Mouse (Mus musculus): ENCODE measurements around the gene Plcb1.

The Plcb1 gene

GRCm38 (mm10) chr2:134912616-134913015 is 126.7 kb downstream of the Plcb1 start:
- DNase-seq (ENCODE audit: low read depth, low spot score): no peak

GRCm38 (mm10) chr2:134913542-134913941 is 127.7 kb downstream of the Plcb1 start:
- no peak for DNase-seq (ENCODE audit: low read depth, low spot score)

- no peak for DNase-seq (ENCODE audit: low read depth, low spot score)
These were observed 128.3 kb downstream of the Plcb1 start for GRCm38 (mm10) chr2:134914091-134914550.

- no peak for DNase-seq (ENCODE audit: low read depth, low spot score)
These were observed 129.2 kb downstream of the Plcb1 start for GRCm38 (mm10) chr2:134915035-134915434.

GRCm38 (mm10) chr2:134920611-134921280 is 134.9 kb downstream of the Plcb1 start:
- no peak for DNase-seq (ENCODE audit: low read depth, low spot score)

GRCm38 (mm10) chr2:134922636-134923375 is 136.9 kb downstream of the Plcb1 start:
- DNase-seq (ENCODE audit: low read depth, low spot score): no peak

GRCm38 (mm10) chr2:134924143-134924655 is 138.3 kb downstream of the Plcb1 start:
- no peak for DNase-seq (ENCODE audit: low read depth, low spot score)

GRCm38 (mm10) chr2:134926266-134926665 is 140.4 kb downstream of the Plcb1 start:
- DNase-seq (ENCODE audit: low read depth, low spot score): no peak

GRCm38 (mm10) chr2:134927072-134927471 is 141.2 kb downstream of the Plcb1 start:
- no peak for DNase-seq (ENCODE audit: low read depth, low spot score)

GRCm38 (mm10) chr2:134929452-134929851 is 143.6 kb downstream of the Plcb1 start:
- no peak for DNase-seq (ENCODE audit: low read depth, low spot score)

- no peak for DNase-seq (ENCODE audit: low read depth, low spot score)
These were observed 145.1 kb downstream of the Plcb1 start for GRCm38 (mm10) chr2:134930961-134931360.

GRCm38 (mm10) chr2:134931756-134932421 is 146.0 kb downstream of the Plcb1 start:
- DNase-seq (ENCODE audit: low read depth, low spot score): no peak

- DNase-seq (ENCODE audit: low read depth, low spot score): no peak
These were observed 149.6 kb downstream of the Plcb1 start for GRCm38 (mm10) chr2:134935469-134935868.

GRCm38 (mm10) chr2:134935970-134936649 is 150.2 kb downstream of the Plcb1 start:
- DNase-seq (ENCODE audit: low read depth, low spot score): no peak

GRCm38 (mm10) chr2:134937666-134938065 is 151.8 kb downstream of the Plcb1 start:
- DNase-seq (ENCODE audit: low read depth, low spot score): no peak

GRCm38 (mm10) chr2:134942039-134942438 is 156.2 kb downstream of the Plcb1 start:
- no peak for DNase-seq (ENCODE audit: low read depth, low spot score)

GRCm38 (mm10) chr2:134942919-134943318 is 157.1 kb downstream of the Plcb1 start:
- no peak for DNase-seq (ENCODE audit: low read depth, low spot score)

- DNase-seq (ENCODE audit: low read depth, low spot score): no peak
These were observed 160.5 kb downstream of the Plcb1 start for GRCm38 (mm10) chr2:134946331-134946730.

- no peak for DNase-seq (ENCODE audit: low read depth, low spot score)
These were observed 161.0 kb downstream of the Plcb1 start for GRCm38 (mm10) chr2:134946911-134947310.

GRCm38 (mm10) chr2:134952088-134952487 is 166.2 kb downstream of the Plcb1 start:
- DNase-seq (ENCODE audit: low read depth, low spot score): no peak

- DNase-seq (ENCODE audit: low read depth, low spot score): no peak
These were observed 170.6 kb downstream of the Plcb1 start for GRCm38 (mm10) chr2:134956436-134956835.

GRCm38 (mm10) chr2:134966131-134966530 is 180.3 kb downstream of the Plcb1 start:
- no peak for DNase-seq (ENCODE audit: low read depth, low spot score)
